Mouse (Mus musculus): ENCODE results near the gene Gfral. TPM values are rescaled to one million over a fixed set of nuclear protein-coding genes. Genes with fewer than 3 reads are reported as not detected.

Gfral gene
- polyA plus RNA-seq, 1 experiment from 2014 or later, result not detected

Other genes starting within 250 kb of the Gfral start
- 4.8 and 6.5 TPM in 2 replicates for gene Hmgcll1, start 198.8 kb downstream of the Gfral start, polyA plus RNA-seq (2016; fragmentation: Nextera tagmentation; extraction: Ambion mirVana)
- gene Hcrtr2, start 110.2 kb upstream of the Gfral start, polyA plus RNA-seq (2016; fragmentation: Nextera tagmentation; extraction: Ambion mirVana), result 1.3 and 1.9 TPM in 2 replicates